Mouse (Mus musculus): ENCODE data around the gene Psmc5.

GRCm38 (mm10) chr11:106271131-106271793, 15.3 kb downstream of the Psmc5 start:
- no peak for TF ChIP-seq POLR2A (IDR thresholded peaks at IDR 0.05; ENCODE audit: borderline replicate concordance, low read depth, low read length)
- TF ChIP-seq CTCF (IDR thresholded peaks at IDR 0.05; ENCODE audit: low read depth, low read length), result no peak
